Mouse (Mus musculus): Measurements from ENCODE around the gene Mixl1. TPM values are rescaled to one million over a fixed set of nuclear protein-coding genes. Genes with fewer than 3 reads are reported as not detected.

Mixl1 gene
- total and polyA plus RNA-seq, 3 experiments, result 0.11 TPM; not detected in 2

DNA sequence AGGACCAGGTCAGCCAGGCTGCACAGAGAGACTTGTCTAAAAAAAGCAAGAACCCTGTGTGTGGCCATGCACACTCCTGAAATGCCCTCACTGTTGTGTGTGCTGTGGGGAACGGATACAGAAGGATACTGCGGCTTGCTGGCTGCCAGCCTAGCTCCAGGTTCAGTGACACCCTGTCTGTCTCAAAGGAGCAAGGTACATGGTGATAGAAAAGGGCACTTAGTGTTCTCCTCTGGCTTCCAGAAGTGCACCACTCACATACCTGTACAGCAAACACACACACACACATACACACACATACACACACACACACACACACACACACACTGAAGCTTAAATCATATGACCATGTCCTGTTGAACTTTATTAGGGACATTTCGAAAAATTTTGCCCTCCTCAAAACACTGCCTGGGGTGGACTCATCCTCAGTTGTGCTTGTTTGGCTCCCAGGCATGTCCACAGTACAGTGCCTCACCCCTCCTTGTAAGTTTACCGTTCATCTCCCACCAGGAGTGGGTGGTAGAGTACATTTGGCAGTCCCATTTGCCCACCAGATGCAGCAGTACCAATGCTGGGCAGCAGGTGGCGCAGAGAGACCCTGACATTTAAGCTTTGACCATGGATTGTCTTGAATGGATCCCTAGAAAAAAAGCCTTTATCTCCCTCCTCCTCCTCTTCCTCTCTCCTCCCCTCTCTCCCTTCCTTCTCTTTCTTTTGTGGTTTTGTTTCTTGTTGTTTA lies 23.3 kb upstream of the Mixl1 start:
- Histone ChIP-seq H3K36me3 (replicated peaks) (no peaks in the 10 kb centered on the region), H3K9me3 (replicated peaks) (no peaks in the 10 kb centered on the region), H3K27me3 (ENCODE audit: insufficient read depth, low read length) (peaks cover 15% of the 10 kb centered on the region), H3K4me3 (ENCODE audit: low read depth, low read length) (no peak overlapping the region), H3K4me1 (ENCODE audit: insufficient read depth, low read depth, low read length) (peaks cover 48% of the 10 kb centered on the region)
- ATAC-seq (ENCODE audit: extremely low read depth, insufficient number of reproducible peaks, low FRiP score, poor library complexity, severe bottlenecking) (peak; percentile 42; the same call in 1 of the 2 replicates), DNase-seq (ENCODE audit: low spot score) (peak; percentile 50)
- TF ChIP-seq TAL1 (conservative IDR thresholded peaks at IDR 0.05; ENCODE audit: low read depth, low read length) (no peak), GATA2 (IDR thresholded peaks at IDR 0.05; ENCODE audit: borderline replicate concordance, low read depth, low read length) (no peak), CTCF (IDR thresholded peaks at IDR 0.05; ENCODE audit: low read depth, low read length) (peak; percentile 96), GATA1 (IDR thresholded peaks at IDR 0.05; ENCODE audit: borderline replicate concordance, low read length) (no peak), POLR2AphosphoS5 (IDR thresholded peaks at IDR 0.05; ENCODE audit: insufficient replicate concordance, low read depth, low read length) (no peak)

DNA sequence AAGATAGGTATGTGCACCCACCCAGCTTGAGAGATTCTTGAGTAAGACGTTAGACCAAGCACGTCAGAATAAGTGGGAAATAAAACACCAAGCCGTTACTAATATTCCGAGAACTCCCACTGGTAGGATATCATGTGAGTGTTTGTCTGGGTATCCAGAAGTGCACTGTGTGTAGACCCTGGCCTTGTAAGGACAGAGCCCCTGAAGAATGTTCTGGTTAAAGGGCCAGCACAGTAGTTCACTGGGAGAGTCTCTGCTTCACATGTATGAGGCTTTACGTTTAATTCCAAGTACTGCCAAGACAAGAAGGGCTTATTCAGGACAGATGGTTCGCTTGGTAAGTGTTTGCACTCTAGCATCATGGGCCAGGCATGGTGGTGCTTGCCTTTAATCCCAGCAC lies 22.6 kb upstream of the Mixl1 start:
- no peaks in the 10 kb centered on the region for H3K9me3 ChIP-seq (replicated peaks)
- no peak overlapping the region for H3K4me3 ChIP-seq (ENCODE audit: low read depth, low read length)
- H3K27me3 ChIP-seq (ENCODE audit: insufficient read depth, low read length), result peaks cover 19% of the 10 kb centered on the region
- H3K36me3 ChIP-seq (replicated peaks), result no peaks in the 10 kb centered on the region
- TF ChIP-seq CTCF (IDR thresholded peaks at IDR 0.05; ENCODE audit: low read depth, low read length) (no peak), TAL1 (conservative IDR thresholded peaks at IDR 0.05; ENCODE audit: low read depth, low read length) (no peak), GATA1 (IDR thresholded peaks at IDR 0.05; ENCODE audit: borderline replicate concordance, low read length) (no peak), POLR2AphosphoS5 (IDR thresholded peaks at IDR 0.05; ENCODE audit: insufficient replicate concordance, low read depth, low read length) (no peak), GATA2 (IDR thresholded peaks at IDR 0.05; ENCODE audit: borderline replicate concordance, low read depth, low read length) (no peak)
- peaks cover 42% of the 10 kb centered on the region for H3K4me1 ChIP-seq (ENCODE audit: insufficient read depth, low read depth, low read length)
- DNase-seq (ENCODE audit: low spot score) (no peak), ATAC-seq (ENCODE audit: extremely low read depth, insufficient number of reproducible peaks, low FRiP score, poor library complexity, severe bottlenecking) (no peak)

DNA sequence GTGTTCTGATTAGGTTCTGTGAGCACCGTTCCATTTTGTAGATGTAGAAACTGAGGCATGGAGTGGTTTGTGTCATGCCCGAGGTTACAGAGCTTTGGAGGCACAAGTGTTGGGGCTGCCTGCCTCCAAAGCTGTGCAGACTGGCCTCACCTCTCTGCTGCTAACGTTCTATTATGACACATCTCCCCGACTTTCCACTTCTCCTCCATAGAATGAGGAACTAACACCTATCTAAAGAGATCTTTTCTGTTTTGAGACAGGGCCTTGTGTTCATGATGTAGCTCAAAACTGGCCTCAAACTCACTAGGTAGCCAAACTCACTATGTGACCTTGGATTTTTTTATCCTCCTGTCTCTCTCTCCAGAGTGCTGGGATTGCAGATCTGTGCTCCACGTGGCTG lies 21.9 kb upstream of the Mixl1 start:
- no peak for TF ChIP-seq GATA1 (IDR thresholded peaks at IDR 0.05; ENCODE audit: borderline replicate concordance, low read length)
- TF ChIP-seq TAL1 (conservative IDR thresholded peaks at IDR 0.05; ENCODE audit: low read depth, low read length), result no peak
- TF ChIP-seq GATA2 (IDR thresholded peaks at IDR 0.05; ENCODE audit: borderline replicate concordance, low read depth, low read length), result no peak
- no peak for ATAC-seq (ENCODE audit: extremely low read depth, insufficient number of reproducible peaks, low FRiP score, poor library complexity, severe bottlenecking)
- Histone ChIP-seq H3K4me3 (ENCODE audit: low read depth, low read length) (no peak overlapping the region), H3K36me3 (replicated peaks) (no peaks in the 10 kb centered on the region), H3K9me3 (replicated peaks) (no peaks in the 10 kb centered on the region), H3K27me3 (ENCODE audit: insufficient read depth, low read length) (peaks cover 25% of the 10 kb centered on the region), H3K4me1 (ENCODE audit: insufficient read depth, low read depth, low read length) (peaks cover 40% of the 10 kb centered on the region)
- DNase-seq (ENCODE audit: low spot score), result no peak

DNA sequence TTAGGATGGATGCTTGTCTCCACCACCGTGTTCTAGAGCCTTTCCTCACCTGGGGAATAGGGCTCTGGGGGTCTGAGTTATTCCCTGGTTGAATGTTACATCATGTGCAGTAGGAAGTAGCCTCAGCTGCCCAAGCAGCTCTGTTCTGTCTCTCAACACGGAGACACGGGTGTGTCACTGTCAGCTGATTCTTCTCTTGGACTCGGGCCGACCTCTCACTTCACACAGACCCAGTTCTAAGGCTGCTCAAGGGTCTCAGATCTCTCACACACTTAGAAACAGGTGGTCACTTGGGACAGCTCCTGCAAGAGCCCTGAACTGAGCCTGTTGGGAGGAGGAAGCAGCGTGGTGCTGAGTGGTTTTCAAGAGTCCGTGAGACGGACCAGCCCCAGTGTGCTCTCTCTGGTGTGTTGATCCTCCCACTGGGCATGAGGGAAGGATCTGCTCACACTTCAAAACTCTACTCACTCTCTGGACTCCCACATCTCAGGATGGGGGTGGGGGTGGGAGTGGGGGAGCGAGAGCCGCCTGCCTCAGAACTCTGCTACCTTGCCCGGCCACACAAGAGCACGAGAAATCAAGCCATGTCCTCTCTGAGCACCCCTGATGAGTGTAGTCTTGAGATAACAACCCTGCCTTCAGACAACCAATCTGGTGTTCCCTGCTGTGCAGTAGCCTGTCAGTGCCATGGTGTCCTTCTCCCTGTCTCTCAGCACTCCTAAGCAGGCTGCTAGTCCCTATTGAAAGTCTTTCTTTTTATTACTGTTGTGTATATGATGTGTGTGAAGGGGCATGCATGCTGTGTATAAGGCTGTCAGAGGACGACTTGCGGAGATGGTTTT lies 12.3 kb upstream of the Mixl1 start:
- ATAC-seq (ENCODE audit: extremely low read depth, insufficient number of reproducible peaks, low FRiP score, poor library complexity, severe bottlenecking) (no peak), DNase-seq (ENCODE audit: low spot score) (no peak)
- H3K36me3 ChIP-seq (replicated peaks), result no peaks in the 10 kb centered on the region
- TF ChIP-seq GATA1 (IDR thresholded peaks at IDR 0.05; ENCODE audit: borderline replicate concordance, low read length) (no peak), GATA2 (IDR thresholded peaks at IDR 0.05; ENCODE audit: borderline replicate concordance, low read depth, low read length) (no peak), CTCF (IDR thresholded peaks at IDR 0.05; ENCODE audit: low read depth, low read length) (no peak), TAL1 (conservative IDR thresholded peaks at IDR 0.05; ENCODE audit: low read depth, low read length) (no peak), POLR2AphosphoS5 (IDR thresholded peaks at IDR 0.05; ENCODE audit: insufficient replicate concordance, low read depth, low read length) (no peak)
- peaks cover 12% of the 10 kb centered on the region; the same call in 1 of the 2 replicates for H3K4me1 ChIP-seq (ENCODE audit: insufficient read depth, low read depth, low read length)
- H3K9me3 ChIP-seq (replicated peaks), result no peaks in the 10 kb centered on the region
- H3K4me3 ChIP-seq (ENCODE audit: low read depth, low read length), result no peak overlapping the region
- peaks cover 80% of the 10 kb centered on the region for H3K27me3 ChIP-seq (ENCODE audit: insufficient read depth, low read length)

DNA sequence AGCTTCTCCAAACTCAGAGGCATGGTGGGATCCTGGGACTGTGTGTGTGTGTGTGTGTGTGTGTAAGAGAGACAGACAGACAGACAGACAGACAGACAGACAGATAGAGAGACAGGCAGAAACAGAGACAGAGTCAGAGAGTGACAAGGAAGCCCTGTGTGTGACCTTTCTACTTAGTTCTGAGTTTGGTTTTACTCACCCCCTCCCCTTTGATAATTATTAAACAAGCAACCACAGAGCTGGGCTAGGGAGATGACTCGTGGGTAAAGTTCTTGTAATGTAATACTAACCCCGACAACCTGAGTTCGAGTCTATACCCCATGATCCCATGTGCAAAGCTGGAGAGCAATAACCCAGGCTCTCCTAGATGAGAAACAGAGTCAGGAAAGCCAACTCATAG lies 11.0 kb upstream of the Mixl1 start:
- Histone ChIP-seq H3K4me1 (ENCODE audit: insufficient read depth, low read depth, low read length) (peaks cover 15% of the 10 kb centered on the region; the same call in 1 of the 2 replicates), H3K9me3 (replicated peaks) (no peaks in the 10 kb centered on the region), H3K4me3 (ENCODE audit: low read depth, low read length) (no peak overlapping the region), H3K27me3 (ENCODE audit: insufficient read depth, low read length) (peaks cover 75% of the 10 kb centered on the region), H3K36me3 (replicated peaks) (no peaks in the 10 kb centered on the region)
- TF ChIP-seq GATA1 (IDR thresholded peaks at IDR 0.05; ENCODE audit: borderline replicate concordance, low read length), result no peak
- no peak for TF ChIP-seq GATA2 (IDR thresholded peaks at IDR 0.05; ENCODE audit: borderline replicate concordance, low read depth, low read length)
- TF ChIP-seq CTCF (IDR thresholded peaks at IDR 0.05; ENCODE audit: low read depth, low read length), result no peak
- TF ChIP-seq TAL1 (conservative IDR thresholded peaks at IDR 0.05; ENCODE audit: low read depth, low read length), result no peak
- no peak for TF ChIP-seq POLR2AphosphoS5 (IDR thresholded peaks at IDR 0.05; ENCODE audit: insufficient replicate concordance, low read depth, low read length)
- no peak for ATAC-seq (ENCODE audit: extremely low read depth, insufficient number of reproducible peaks, low FRiP score, poor library complexity, severe bottlenecking)
- no peak for DNase-seq (ENCODE audit: low spot score)

DNA sequence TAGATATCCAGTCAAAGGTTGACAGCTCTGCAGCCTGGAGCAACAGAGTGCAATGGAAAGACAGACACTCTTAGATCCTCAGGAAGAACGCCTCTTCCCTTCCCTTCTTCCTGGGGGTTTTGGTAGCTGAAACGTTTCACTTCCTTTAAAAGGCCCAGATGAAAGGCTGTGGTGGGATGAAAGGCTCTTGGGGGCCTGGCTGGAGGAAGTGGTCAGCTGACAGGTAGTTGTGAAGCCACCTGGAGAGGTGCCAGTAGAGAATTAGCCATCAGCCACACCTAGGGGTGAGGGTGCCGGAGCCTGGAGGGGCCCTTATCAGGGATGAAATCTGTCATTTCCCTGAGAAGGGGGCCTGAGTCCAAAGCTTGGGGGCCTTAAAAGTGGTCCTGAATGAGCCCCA lies 10.5 kb upstream of the Mixl1 start:
- DNase-seq (ENCODE audit: low spot score) (no peak), ATAC-seq (ENCODE audit: extremely low read depth, insufficient number of reproducible peaks, low FRiP score, poor library complexity, severe bottlenecking) (no peak)
- Histone ChIP-seq H3K4me3 (ENCODE audit: low read depth, low read length) (no peak overlapping the region), H3K36me3 (replicated peaks) (no peaks in the 10 kb centered on the region), H3K4me1 (ENCODE audit: insufficient read depth, low read depth, low read length) (peaks cover 15% of the 10 kb centered on the region; the same call in 1 of the 2 replicates), H3K9me3 (replicated peaks) (no peaks in the 10 kb centered on the region), H3K27me3 (ENCODE audit: insufficient read depth, low read length) (peaks cover 77% of the 10 kb centered on the region)
- TF ChIP-seq CTCF (IDR thresholded peaks at IDR 0.05; ENCODE audit: low read depth, low read length) (no peak), POLR2AphosphoS5 (IDR thresholded peaks at IDR 0.05; ENCODE audit: insufficient replicate concordance, low read depth, low read length) (no peak), GATA1 (IDR thresholded peaks at IDR 0.05; ENCODE audit: borderline replicate concordance, low read length) (no peak), TAL1 (conservative IDR thresholded peaks at IDR 0.05; ENCODE audit: low read depth, low read length) (no peak), GATA2 (IDR thresholded peaks at IDR 0.05; ENCODE audit: borderline replicate concordance, low read depth, low read length) (no peak)
